Mouse (Mus musculus): ENCODE measurements around the gene Kif16b. TPM values are rescaled to one million over a fixed set of nuclear protein-coding genes. Genes with fewer than 3 reads are reported as not detected.

Kif16b gene
- total and polyA plus RNA-seq, 2 experiments from 2014 or later, result 2.7 to 11.5 TPM

DNA sequence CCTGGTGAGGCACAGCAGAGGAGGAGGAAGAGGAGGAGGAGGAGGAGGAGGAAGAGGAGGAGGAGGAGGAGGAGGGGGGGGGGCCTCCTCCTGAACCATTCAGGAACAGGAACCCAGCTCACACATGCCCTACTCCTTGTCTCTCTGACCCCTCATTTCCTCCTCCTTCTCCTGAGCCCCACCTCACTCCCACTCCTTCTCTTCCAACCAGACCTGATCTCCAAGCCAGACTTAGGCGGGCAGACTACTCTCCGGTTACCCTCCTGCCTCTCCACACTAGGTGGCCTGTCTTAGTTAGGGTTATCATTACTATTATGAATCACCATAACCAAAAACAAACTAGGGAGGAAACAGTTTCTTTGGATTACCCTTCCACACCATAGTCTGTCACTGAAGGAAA, 10.0 kb downstream of the Kif16b start:
- Histone ChIP-seq H3K9ac (replicated peaks; ENCODE audit: low read length, poor library complexity, severe bottlenecking) (no peak overlapping the region), H3K4me2 (ENCODE audit: low read depth, low read length, poor library complexity, severe bottlenecking) (no peak overlapping the region), H3K27ac (ENCODE audit: low read depth, low read length) (no peak overlapping the region), H3K4me3 (ENCODE audit: low read depth, low read length) (no peak overlapping the region), H3K27me3 (ENCODE audit: insufficient read depth, low read length) (no peaks in the 10 kb centered on the region), H3K9me3 (ENCODE audit: low read length) (no peaks in the 10 kb centered on the region), H3K36me3 (ENCODE audit: insufficient read depth, low read length) (no peaks in the 10 kb centered on the region), H3K4me1 (ENCODE audit: insufficient read depth, low read length) (no peaks in the 10 kb centered on the region)
- TF ChIP-seq CTCF (IDR thresholded peaks at IDR 0.05), result no peak
- WGBS, result 89% methylated on average over 2 of the region's 2 CpGs
- ATAC-seq (ENCODE audit: low FRiP score) (no peak), DNase-seq (ENCODE audit: low spot score) (no peak)

DNA sequence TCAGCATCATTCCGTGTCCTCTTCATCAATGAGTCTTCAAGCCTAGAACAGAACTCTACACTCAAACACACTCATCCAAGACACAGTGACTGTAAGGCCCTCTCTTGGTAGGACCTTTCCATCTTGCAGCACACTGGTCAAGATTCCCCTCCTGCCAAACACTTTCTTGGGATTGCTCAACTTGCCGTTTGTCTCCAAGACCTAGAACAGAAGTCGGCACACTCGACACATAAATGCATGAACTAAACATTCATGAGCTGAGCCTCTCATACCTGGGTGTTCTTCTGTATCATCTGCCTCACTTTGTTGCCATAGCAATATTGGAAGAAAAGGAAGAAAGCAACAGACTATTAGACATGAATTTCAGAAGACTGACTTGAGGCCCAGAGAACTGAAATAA, 16.9 kb downstream of the Kif16b start:
- no peaks in the 10 kb centered on the region for H3K9me3 ChIP-seq (ENCODE audit: low read length)
- H3K9ac ChIP-seq (replicated peaks; ENCODE audit: low read length, poor library complexity, severe bottlenecking), result no peak overlapping the region
- H3K4me3 ChIP-seq (ENCODE audit: low read depth, low read length), result no peak overlapping the region
- no peak for TF ChIP-seq CTCF (IDR thresholded peaks at IDR 0.05)
- WGBS, result 92% methylated on average over 4 of the region's 4 CpGs
- ATAC-seq (ENCODE audit: low FRiP score) (no peak), DNase-seq (ENCODE audit: low spot score) (no peak)
- H3K4me2 ChIP-seq (ENCODE audit: low read depth, low read length, poor library complexity, severe bottlenecking), result no peak overlapping the region
- H3K4me1 ChIP-seq (ENCODE audit: insufficient read depth, low read length), result no peaks in the 10 kb centered on the region
- H3K27ac ChIP-seq (ENCODE audit: low read depth, low read length), result no peak overlapping the region
- no peaks in the 10 kb centered on the region for H3K27me3 ChIP-seq (ENCODE audit: insufficient read depth, low read length)
- no peaks in the 10 kb centered on the region for H3K36me3 ChIP-seq (ENCODE audit: insufficient read depth, low read length)

DNA sequence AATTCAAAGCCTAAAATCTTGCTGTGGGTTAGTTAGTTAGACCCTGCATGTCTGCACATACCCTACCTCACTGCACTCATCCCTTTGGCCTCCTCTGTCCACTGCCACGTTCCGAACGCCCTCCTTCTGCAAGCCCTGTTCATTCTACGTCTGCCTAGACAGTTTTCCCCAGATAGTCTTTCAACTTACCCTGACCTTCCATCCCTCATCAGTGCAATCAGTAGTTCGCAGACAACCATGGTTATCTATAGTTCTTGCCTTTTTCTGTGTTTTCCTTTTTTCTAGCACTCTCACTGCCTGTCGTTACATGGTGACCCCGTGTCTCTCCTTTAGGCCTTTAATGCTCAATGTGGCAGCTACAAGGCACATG, 17.7 kb downstream of the Kif16b start:
- TF ChIP-seq CTCF (IDR thresholded peaks at IDR 0.05), result no peak
- ATAC-seq (ENCODE audit: low FRiP score), result no peak
- H3K9ac ChIP-seq (replicated peaks; ENCODE audit: low read length, poor library complexity, severe bottlenecking), result no peak overlapping the region
- no peaks in the 10 kb centered on the region for H3K36me3 ChIP-seq (ENCODE audit: insufficient read depth, low read length)
- H3K9me3 ChIP-seq (ENCODE audit: low read length), result no peaks in the 10 kb centered on the region
- H3K27ac ChIP-seq (ENCODE audit: low read depth, low read length), result no peak overlapping the region
- no peaks in the 10 kb centered on the region for H3K4me1 ChIP-seq (ENCODE audit: insufficient read depth, low read length)
- H3K4me2 ChIP-seq (ENCODE audit: low read depth, low read length, poor library complexity, severe bottlenecking), result no peak overlapping the region
- 89% methylated on average over 7 of the region's 7 CpGs for WGBS
- H3K4me3 ChIP-seq (ENCODE audit: low read depth, low read length), result no peak overlapping the region
- H3K27me3 ChIP-seq (ENCODE audit: insufficient read depth, low read length), result no peaks in the 10 kb centered on the region
- DNase-seq (ENCODE audit: low spot score), result no peak

DNA sequence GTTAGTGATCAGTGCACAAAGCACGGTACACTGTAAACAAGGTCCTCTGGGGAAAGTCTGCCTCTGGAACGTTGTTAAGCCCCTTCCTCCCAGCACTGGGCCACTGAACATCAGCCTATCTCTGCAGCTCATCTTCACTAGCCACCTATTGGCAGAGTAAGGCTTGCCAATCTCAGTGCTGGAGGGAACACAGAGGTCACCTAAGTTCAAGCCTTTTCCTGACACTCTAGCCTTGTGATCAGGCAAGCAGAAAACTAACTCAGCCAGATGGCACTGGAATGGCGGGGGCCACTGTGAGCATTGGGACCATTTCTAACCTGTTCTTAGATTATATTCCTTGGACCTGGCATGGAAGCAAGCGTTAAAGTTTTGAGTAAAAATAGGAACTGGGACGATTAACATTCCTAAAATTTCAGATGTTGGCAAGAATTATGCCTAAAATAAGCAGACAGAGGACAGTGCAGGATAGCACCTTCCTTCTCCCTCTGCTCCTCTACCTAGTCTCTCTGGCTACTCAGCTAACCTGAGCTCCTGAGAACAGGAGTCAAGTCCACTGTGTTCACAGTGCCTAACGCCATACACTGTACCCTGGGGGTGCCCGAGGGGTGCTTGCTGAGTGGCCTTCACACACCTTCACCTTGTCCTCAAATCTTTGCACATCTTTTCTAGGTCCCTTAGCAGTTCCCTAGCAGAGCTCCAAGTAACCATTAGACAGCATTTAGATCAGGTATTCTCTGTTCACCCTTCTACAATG, 18.3 kb downstream of the Kif16b start:
- Histone ChIP-seq H3K9ac (replicated peaks; ENCODE audit: low read length, poor library complexity, severe bottlenecking) (no peak overlapping the region), H3K4me3 (ENCODE audit: low read depth, low read length) (no peak overlapping the region), H3K4me1 (ENCODE audit: insufficient read depth, low read length) (no peaks in the 10 kb centered on the region), H3K9me3 (ENCODE audit: low read length) (no peaks in the 10 kb centered on the region), H3K36me3 (ENCODE audit: insufficient read depth, low read length) (no peaks in the 10 kb centered on the region), H3K27ac (ENCODE audit: low read depth, low read length) (no peak overlapping the region), H3K27me3 (ENCODE audit: insufficient read depth, low read length) (no peaks in the 10 kb centered on the region), H3K4me2 (ENCODE audit: low read depth, low read length, poor library complexity, severe bottlenecking) (no peak overlapping the region)
- TF ChIP-seq CTCF (IDR thresholded peaks at IDR 0.05), result no peak
- ATAC-seq (ENCODE audit: low FRiP score) (no peak), DNase-seq (ENCODE audit: low spot score) (no peak)
- WGBS, result 64% methylated on average over 7 of the region's 7 CpGs

DNA sequence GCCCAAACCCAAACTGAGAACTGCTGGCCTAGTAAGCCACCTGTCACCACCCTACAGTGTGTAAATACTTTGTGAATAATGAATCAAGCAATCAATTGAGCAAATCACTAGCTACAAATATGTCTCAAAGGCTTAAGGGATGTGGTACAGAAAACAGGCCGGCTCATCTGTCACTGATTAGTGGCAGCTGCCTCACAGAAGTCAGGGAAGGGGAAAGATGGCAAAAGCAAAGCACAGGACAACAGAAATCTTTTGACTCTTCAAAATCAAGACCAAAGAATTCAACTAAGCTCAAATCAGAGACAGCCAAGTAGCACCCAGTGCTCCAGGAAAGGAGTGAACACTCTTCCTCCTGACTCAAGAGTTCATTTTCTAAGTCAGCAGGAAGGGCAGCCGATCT, 18.9 kb downstream of the Kif16b start:
- no peak overlapping the region for H3K4me2 ChIP-seq (ENCODE audit: low read depth, low read length, poor library complexity, severe bottlenecking)
- ATAC-seq (ENCODE audit: low FRiP score) (no peak), DNase-seq (ENCODE audit: low spot score) (no peak)
- no peak overlapping the region for H3K4me3 ChIP-seq (ENCODE audit: low read depth, low read length)
- no peak for TF ChIP-seq CTCF (IDR thresholded peaks at IDR 0.05)
- no peaks in the 10 kb centered on the region for H3K4me1 ChIP-seq (ENCODE audit: insufficient read depth, low read length)
- H3K9me3 ChIP-seq (ENCODE audit: low read length), result no peaks in the 10 kb centered on the region
- H3K27me3 ChIP-seq (ENCODE audit: insufficient read depth, low read length), result no peaks in the 10 kb centered on the region
- no peak overlapping the region for H3K9ac ChIP-seq (replicated peaks; ENCODE audit: low read length, poor library complexity, severe bottlenecking)
- WGBS, result 43% methylated on average over 2 of the region's 2 CpGs
- H3K27ac ChIP-seq (ENCODE audit: low read depth, low read length), result no peak overlapping the region
- no peaks in the 10 kb centered on the region for H3K36me3 ChIP-seq (ENCODE audit: insufficient read depth, low read length)

DNA sequence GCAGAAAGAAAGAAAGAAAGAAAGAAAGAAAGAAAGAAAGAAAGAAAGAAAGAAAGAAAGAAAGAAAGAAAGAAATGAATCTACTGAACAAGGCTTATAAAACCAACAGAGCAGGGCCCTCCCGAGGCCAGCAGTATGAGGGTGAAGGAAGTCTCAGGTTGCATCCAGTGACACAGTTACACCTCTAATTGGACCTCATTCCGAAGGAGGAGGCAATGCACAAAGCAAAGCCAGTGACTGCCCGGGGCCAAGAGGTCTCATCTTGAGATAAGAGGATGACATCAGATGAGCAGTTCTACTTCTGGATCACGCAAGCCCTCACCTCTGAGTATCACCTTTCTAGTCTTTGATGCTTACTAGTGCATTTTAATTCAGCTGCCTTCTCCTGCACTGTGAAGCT, 20.2 kb downstream of the Kif16b start:
- Histone ChIP-seq H3K27me3 (ENCODE audit: insufficient read depth, low read length) (no peaks in the 10 kb centered on the region), H3K4me3 (ENCODE audit: low read depth, low read length) (no peak overlapping the region), H3K9ac (replicated peaks; ENCODE audit: low read length, poor library complexity, severe bottlenecking) (no peak overlapping the region), H3K4me2 (ENCODE audit: low read depth, low read length, poor library complexity, severe bottlenecking) (no peak overlapping the region), H3K4me1 (ENCODE audit: insufficient read depth, low read length) (no peaks in the 10 kb centered on the region), H3K9me3 (ENCODE audit: low read length) (no peaks in the 10 kb centered on the region), H3K27ac (ENCODE audit: low read depth, low read length) (no peak overlapping the region), H3K36me3 (ENCODE audit: insufficient read depth, low read length) (no peaks in the 10 kb centered on the region)
- TF ChIP-seq CTCF (IDR thresholded peaks at IDR 0.05), result no peak
- 54% methylated on average over 4 of the region's 4 CpGs for WGBS
- DNase-seq (ENCODE audit: low spot score) (no peak), ATAC-seq (ENCODE audit: low FRiP score) (no peak)

Data from midbrain, postnatal 0 days (tissue).